Mouse (Mus musculus): ENCODE results near the gene Gm10352.
"Not testable (repeated sequence)": the region's sequence is repeated elsewhere in the genome, so short reads cannot be mapped to it uniquely, and the experiment has no call there.

Gene Gm10352

GRCm38 (mm10) chrY:2900689-2901088, at the start of gene Gm10352:
Gene Gm10352 (plus strand): TSS chrY:2900989.
- not testable (repeated sequence) for DNase-seq

GRCm38 (mm10) chrY:2932282-2932681, 31.5 kb downstream of the Gm10352 start, which contains the start of gene Gm29289:
Gene Gm29289 (plus strand): TSS chrY:2932582.
- DNase-seq: not testable (repeated sequence)
